Mouse (Mus musculus): ENCODE results near the gene Foxn3. TPM values are rescaled to one million over a fixed set of nuclear protein-coding genes. Genes with fewer than 3 reads are reported as not detected.

The Foxn3 gene
- polyA plus RNA-seq, 1 experiment from 2014 or later = 110 TPM

DNA sequence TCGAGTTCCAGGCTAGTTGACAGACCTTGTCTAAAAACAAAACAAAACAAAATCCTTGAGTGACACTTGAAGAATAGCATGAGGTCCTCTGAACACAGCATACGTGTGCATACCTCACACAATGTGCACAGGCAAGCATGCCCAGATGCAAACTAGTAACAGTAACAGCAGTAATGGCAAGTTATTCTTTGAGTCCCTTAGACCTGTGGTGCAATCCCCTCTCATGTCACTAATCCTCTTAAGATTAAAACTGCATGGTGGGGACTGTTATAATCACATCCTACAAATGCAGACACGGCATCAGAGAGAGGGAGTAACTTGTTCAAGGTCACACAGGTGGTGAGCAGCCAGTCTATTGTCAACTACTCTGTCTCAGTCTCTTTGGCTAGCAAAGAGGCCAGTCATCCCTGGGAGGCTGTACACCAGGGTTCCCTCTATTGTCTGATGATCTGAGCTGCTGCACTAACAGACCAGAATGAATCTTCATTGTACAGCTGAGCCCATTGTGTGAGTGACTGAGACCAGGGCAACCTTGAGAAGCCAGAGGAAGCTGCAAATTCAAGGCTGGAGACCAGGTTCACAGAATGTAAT, 383.1 kb downstream of the Foxn3 start:
- H3K27me3 ChIP-seq = no peaks in the 10 kb centered on the region
- no peak overlapping the region for H3K9ac ChIP-seq
- no peak overlapping the region for H3K4me2 ChIP-seq
- no peak for ATAC-seq (ENCODE audit: insufficient number of reproducible peaks, low FRiP score, low TSS enrichment, low read depth)
- H3K27ac ChIP-seq = no peak overlapping the region
- WGBS = 82% methylated on average over 3 of the region's 3 CpGs
- no peak overlapping the region for H3K4me3 ChIP-seq
- no peaks in the 10 kb centered on the region for H3K9me3 ChIP-seq
- H3K36me3 ChIP-seq = no peaks in the 10 kb centered on the region
- H3K4me1 ChIP-seq = no peaks in the 10 kb centered on the region

DNA sequence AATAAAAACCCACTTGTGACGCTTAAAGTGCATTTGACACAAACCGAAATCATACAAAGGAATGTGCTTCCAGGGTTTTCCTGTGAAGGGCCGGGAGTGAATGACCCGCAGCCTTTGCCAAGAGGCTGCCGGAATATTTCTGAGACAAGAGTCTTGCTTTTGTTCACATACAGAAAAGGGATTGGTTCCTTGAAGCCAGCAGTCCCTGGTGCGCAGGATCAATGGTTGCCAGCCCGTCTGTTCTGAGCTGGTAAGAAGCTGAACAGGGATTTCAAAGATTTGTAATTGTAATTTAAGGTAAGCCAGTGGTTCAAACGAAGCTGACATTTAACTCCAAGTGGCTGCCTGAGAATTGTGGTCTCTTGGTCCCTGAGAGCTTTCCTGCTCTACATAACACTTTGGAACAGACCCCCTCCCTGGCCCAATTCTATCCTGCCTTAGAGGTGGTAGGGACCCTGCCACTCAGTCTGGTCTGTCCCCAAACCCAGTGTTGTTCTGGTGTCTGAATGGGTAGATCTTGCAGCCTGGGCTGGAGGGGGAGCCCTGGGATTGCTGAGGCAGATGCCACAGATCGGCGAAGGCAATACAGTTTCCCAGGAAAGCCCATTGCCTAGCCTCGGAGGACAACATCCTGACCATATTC, 388.3 kb downstream of the Foxn3 start:
- H3K4me1 ChIP-seq = no peaks in the 10 kb centered on the region
- H3K27me3 ChIP-seq = no peaks in the 10 kb centered on the region
- no peak overlapping the region for H3K27ac ChIP-seq
- WGBS = 71% methylated on average over 11 of the region's 11 CpGs
- H3K9me3 ChIP-seq = no peaks in the 10 kb centered on the region
- no peak overlapping the region for H3K9ac ChIP-seq
- H3K4me3 ChIP-seq = no peak overlapping the region
- no peak for ATAC-seq (ENCODE audit: insufficient number of reproducible peaks, low FRiP score, low TSS enrichment, low read depth)
- H3K36me3 ChIP-seq = no peaks in the 10 kb centered on the region
- no peak overlapping the region for H3K4me2 ChIP-seq

DNA sequence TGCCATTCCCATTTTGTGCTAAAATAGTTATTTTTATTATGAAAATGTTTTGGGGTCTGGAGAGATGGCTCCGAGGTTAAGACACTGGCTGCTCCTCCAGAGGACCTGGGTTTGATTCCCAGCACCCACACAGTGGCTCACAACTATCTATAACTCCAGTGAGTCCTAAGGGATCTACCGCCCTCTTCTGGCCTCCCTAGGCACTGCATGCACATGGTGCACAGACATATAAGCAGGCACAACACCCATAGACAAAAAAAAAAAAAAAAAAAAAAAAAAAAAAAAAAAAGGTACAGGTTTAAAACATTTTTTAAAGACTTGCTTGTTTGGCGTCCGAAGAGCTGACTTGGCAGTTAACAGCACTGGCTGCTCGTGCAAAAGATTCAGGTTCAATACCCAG, 391.2 kb downstream of the Foxn3 start:
- no peak for ATAC-seq (ENCODE audit: insufficient number of reproducible peaks, low FRiP score, low TSS enrichment, low read depth)
- no peaks in the 10 kb centered on the region for H3K9me3 ChIP-seq
- H3K36me3 ChIP-seq = no peaks in the 10 kb centered on the region
- WGBS = 81% methylated on average over 5 of the region's 5 CpGs
- no peak overlapping the region for H3K4me2 ChIP-seq
- no peaks in the 10 kb centered on the region for H3K27me3 ChIP-seq
- no peak overlapping the region for H3K4me3 ChIP-seq
- no peak overlapping the region for H3K27ac ChIP-seq
- H3K4me1 ChIP-seq = no peaks in the 10 kb centered on the region
- no peak overlapping the region for H3K9ac ChIP-seq

DNA sequence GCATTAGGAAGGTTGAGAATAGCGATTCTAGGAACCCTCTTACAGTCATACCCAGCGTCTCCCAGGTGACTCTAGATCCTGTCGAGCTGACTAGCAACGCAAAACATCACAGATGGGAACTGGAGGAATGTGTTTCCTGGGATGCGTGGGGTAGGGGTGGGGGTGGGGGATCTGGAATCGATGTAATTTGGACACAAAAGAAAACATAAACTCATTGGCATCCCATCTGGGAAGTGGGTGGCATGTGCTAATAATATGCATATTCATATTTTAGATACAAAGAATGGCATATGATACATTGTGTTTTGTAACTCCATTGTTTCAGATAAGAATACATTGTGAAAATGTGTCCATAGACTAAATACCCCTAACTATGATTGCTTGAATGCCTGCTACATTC, 393.5 kb downstream of the Foxn3 start:
- Histone ChIP-seq H3K4me2 (no peak overlapping the region), H3K4me1 (no peaks in the 10 kb centered on the region), H3K9ac (no peak overlapping the region), H3K27ac (no peak overlapping the region), H3K36me3 (no peaks in the 10 kb centered on the region), H3K9me3 (no peaks in the 10 kb centered on the region), H3K4me3 (no peak overlapping the region), H3K27me3 (no peaks in the 10 kb centered on the region)
- no peak for ATAC-seq (ENCODE audit: insufficient number of reproducible peaks, low FRiP score, low TSS enrichment, low read depth)
- WGBS = 81% methylated on average over 6 of the region's 6 CpGs

DNA sequence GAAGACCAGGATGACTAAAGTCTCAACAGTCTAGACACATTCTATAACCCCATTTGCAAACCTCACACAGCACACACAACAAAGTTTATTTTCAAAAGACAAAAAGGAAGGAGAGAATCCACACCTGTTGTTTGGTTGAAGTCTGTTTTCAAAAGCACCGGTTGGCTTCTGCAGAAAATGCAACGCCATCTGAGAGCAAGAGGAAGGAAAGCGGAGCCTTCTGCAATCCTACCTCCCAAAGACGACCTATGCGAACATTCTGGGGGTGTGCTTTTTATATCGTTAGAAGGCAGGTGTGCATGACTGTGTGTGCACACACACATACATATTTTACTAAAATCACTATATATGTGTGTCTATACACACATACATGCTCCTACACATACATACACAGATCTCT, 397.3 kb downstream of the Foxn3 start:
- 88% methylated on average over 6 of the region's 6 CpGs for WGBS
- no peak for ATAC-seq (ENCODE audit: insufficient number of reproducible peaks, low FRiP score, low TSS enrichment, low read depth)
- no peak overlapping the region for H3K27ac ChIP-seq
- H3K4me3 ChIP-seq = no peak overlapping the region
- H3K9me3 ChIP-seq = no peaks in the 10 kb centered on the region
- H3K4me1 ChIP-seq = no peaks in the 10 kb centered on the region
- no peak overlapping the region for H3K4me2 ChIP-seq
- no peaks in the 10 kb centered on the region for H3K27me3 ChIP-seq
- H3K36me3 ChIP-seq = no peaks in the 10 kb centered on the region
- no peak overlapping the region for H3K9ac ChIP-seq

DNA sequence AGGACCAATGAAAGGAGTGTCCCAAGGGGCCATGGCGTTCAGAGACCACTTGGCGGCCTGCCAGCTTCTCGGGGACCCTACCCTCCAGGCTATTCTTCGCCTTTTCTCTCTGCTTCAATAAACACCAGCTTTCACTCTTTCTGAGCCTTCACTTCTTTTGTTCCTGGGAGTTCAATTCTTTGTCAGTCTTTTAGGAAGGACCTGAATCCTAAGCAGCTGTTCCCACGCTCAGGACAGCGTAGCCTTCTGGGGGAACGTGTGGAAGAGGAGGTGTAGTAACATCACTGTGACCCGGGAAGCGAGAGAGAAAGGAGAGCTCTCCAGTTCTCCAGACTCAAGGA, 400.1 kb downstream of the Foxn3 start:
- Histone ChIP-seq H3K9me3 (no peaks in the 10 kb centered on the region), H3K4me2 (no peak overlapping the region), H3K27me3 (no peaks in the 10 kb centered on the region), H3K27ac (no peak overlapping the region), H3K4me3 (no peak overlapping the region), H3K9ac (no peak overlapping the region), H3K4me1 (peaks cover 7% of the 10 kb centered on the region; the same call in 1 of the 2 replicates), H3K36me3 (no peaks in the 10 kb centered on the region)
- 73% methylated on average over 9 of the region's 9 CpGs for WGBS
- ATAC-seq (ENCODE audit: insufficient number of reproducible peaks, low FRiP score, low TSS enrichment, low read depth) = no peak

DNA sequence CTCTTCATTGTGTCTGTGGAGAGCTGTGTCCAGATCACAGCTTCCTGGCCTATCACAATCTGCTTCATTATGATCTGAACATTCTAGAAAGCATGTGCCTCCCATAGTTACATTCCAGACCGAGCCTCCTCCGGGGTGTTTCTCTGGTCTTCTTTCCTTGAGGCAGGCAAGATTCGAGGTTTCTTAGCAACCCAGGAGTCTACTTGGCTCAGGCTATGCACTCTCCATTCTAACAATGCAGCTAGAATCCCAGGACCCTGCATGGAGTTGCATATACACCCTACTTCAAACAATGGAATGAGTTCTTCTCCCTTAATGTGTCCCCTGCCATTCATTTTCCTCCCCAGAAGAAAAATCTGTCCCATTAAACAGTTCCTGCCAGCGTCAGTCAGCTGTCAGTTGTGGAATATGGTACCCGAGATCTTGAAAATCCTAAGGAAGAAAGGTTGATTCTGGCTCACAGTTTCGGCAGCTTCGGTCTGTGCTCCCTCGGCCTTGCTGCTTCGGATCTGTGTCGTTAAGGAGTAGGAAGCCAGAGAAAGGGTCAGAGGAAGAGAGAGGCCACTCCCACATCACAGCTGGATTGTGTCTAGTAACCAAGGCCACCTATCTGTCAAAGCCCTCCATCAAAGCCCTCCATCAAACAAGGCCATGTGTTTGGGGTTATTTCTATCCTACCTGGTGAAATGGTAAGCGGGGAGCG, 400.6 kb downstream of the Foxn3 start:
- no peak for ATAC-seq (ENCODE audit: insufficient number of reproducible peaks, low FRiP score, low TSS enrichment, low read depth)
- Histone ChIP-seq H3K4me3 (no peak overlapping the region), H3K9ac (no peak overlapping the region), H3K9me3 (no peaks in the 10 kb centered on the region), H3K27me3 (no peaks in the 10 kb centered on the region), H3K36me3 (no peaks in the 10 kb centered on the region), H3K27ac (no peak overlapping the region), H3K4me1 (peaks cover 7% of the 10 kb centered on the region; the same call in 1 of the 2 replicates), H3K4me2 (no peak overlapping the region)
- 66% methylated on average over 12 of the region's 12 CpGs for WGBS

DNA sequence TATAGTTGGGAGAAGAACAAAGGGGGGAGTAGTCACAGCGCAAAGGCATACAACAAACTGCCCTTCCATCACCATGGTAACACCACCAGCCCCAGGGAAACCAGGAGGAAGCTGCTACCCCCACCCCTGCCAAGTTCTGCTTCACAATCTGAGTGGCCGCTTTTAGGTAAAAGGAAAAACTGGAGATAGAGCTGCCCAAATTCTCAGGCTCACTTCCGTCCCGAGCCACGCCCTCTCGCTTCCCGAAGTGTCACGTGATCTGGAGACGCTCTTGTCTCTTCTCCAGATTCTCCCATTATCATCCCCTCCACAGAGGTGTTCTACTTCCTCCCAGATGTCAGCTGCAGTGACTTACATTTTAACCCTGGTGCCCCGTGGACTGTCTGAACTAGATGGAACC, 401.2 kb downstream of the Foxn3 start:
- H3K9me3 ChIP-seq = no peaks in the 10 kb centered on the region
- WGBS = 85% methylated on average over 10 of the region's 10 CpGs

DNA sequence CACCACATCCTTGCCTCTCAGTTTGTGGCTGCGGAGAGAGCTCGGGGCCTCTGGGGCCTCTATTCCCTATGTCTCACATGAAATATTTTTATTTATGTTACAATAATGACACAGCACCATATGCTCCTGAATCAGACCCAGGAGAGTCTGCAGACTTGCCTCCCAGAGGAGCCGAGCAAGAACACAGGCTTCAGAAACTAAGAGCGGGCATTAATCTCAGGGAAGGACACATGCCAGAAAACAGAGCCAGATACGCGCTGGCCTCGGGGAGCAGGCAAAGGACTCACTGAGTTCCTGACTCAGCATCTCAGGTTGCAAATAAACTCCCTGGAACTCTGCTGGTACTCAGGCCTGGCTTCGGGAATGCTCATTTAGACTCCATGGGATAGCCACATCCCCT, 403.3 kb downstream of the Foxn3 start:
- no peak overlapping the region for H3K4me3 ChIP-seq
- WGBS = 52% methylated on average over 8 of the region's 8 CpGs
- H3K4me2 ChIP-seq = no peak overlapping the region
- H3K9ac ChIP-seq = no peak overlapping the region
- no peaks in the 10 kb centered on the region for H3K9me3 ChIP-seq
- H3K27ac ChIP-seq = no peak overlapping the region
- no peaks in the 10 kb centered on the region for H3K27me3 ChIP-seq
- H3K36me3 ChIP-seq = no peaks in the 10 kb centered on the region
- no peak for ATAC-seq (ENCODE audit: insufficient number of reproducible peaks, low FRiP score, low TSS enrichment, low read depth)
- H3K4me1 ChIP-seq = peaks cover 7% of the 10 kb centered on the region; the same call in 1 of the 2 replicates

More for the DNA sequence above, 401.2 kb downstream of the Foxn3 start:
- Histone ChIP-seq H3K27ac (no peak overlapping the region), H3K9ac (no peak overlapping the region), H3K36me3 (no peaks in the 10 kb centered on the region), H3K4me3 (no peak overlapping the region), H3K4me1 (peaks cover 7% of the 10 kb centered on the region; the same call in 1 of the 2 replicates), H3K27me3 (no peaks in the 10 kb centered on the region), H3K4me2 (no peak overlapping the region)
- no peak for ATAC-seq (ENCODE audit: insufficient number of reproducible peaks, low FRiP score, low TSS enrichment, low read depth)

DNA sequence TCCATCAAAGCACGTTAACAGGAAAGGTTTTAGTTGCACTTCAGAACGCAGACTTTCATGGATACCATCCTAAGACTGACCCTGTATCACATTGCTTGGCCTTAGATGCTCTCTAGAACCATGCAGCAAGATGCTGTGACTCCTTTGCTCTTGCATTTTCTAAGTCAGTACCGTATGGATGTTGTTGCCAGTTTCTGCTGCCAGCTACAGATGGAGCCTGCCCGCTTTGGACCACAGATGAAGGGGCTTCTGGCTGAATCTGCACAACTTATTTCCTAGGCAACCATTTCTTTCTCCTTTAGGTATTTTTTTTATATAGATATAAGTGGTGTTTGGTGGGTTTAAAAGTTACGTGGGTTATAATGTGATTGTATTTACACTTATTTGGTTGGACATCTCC, 407.5 kb downstream of the Foxn3 start:
- Histone ChIP-seq H3K9ac (no peak overlapping the region), H3K27ac (no peak overlapping the region), H3K4me2 (no peak overlapping the region), H3K27me3 (no peaks in the 10 kb centered on the region), H3K4me3 (no peak overlapping the region), H3K36me3 (no peaks in the 10 kb centered on the region), H3K4me1 (peaks cover 18% of the 10 kb centered on the region; the same call in 1 of the 2 replicates), H3K9me3 (no peaks in the 10 kb centered on the region)
- ATAC-seq (ENCODE audit: insufficient number of reproducible peaks, low FRiP score, low TSS enrichment, low read depth) = no peak
- 83% methylated on average over 5 of the region's 5 CpGs for WGBS

DNA sequence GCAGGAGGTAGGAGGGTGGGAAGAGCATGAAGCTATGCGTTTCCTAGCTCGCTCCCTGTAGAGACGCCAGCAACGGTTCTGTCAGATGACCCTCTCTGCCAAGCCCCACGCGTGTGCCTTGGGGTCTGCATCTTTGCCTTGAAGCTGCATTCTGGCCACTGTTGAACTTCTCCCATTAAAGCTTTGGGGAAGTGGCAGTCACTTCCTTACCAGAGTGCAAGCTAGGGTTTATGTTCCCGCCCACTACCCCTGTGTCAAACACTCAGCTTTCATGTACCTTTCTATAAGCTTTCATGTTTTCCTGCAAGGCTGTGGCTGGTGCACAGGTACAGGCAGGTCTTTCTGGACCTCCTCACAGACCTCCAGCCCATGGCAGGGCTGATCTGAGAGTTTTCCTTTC, 409.2 kb downstream of the Foxn3 start:
- Histone ChIP-seq H3K9ac (no peak overlapping the region), H3K36me3 (no peaks in the 10 kb centered on the region), H3K4me1 (peaks cover 10% of the 10 kb centered on the region; the same call in 1 of the 2 replicates), H3K4me2 (peak overlapping the region; percentile 15; the same call in 1 of the 2 replicates), H3K27ac (no peak overlapping the region), H3K4me3 (no peak overlapping the region), H3K27me3 (no peaks in the 10 kb centered on the region), H3K9me3 (no peaks in the 10 kb centered on the region)
- WGBS = 59% methylated on average over 7 of the region's 7 CpGs
- no peak for ATAC-seq (ENCODE audit: insufficient number of reproducible peaks, low FRiP score, low TSS enrichment, low read depth)

DNA sequence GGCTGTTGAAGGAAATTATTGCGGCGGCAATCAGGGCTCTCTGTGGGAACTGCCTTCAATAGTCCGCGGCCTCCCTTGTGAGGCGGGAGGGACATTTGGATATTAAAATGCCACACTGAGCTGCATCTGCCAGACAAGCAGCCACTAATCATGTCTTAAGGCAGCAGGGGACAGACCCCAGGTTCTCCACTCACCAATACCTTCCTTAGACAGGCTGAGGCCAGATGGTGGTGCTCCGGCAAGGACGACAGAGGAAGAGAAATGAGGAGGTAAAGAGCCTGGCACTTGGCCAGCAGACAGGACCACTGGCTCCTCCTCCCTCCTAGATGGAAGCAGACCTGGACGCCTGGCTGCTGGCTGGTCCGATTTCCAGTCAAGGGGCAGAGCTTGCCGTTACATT, 409.7 kb downstream of the Foxn3 start:
- H3K4me2 ChIP-seq = peak overlapping the region; percentile 15; the same call in 1 of the 2 replicates
- H3K4me3 ChIP-seq = no peak overlapping the region
- no peak for ATAC-seq (ENCODE audit: insufficient number of reproducible peaks, low FRiP score, low TSS enrichment, low read depth)

More for the DNA sequence above, 409.7 kb downstream of the Foxn3 start:
- Histone ChIP-seq H3K4me1 (peaks cover 10% of the 10 kb centered on the region; the same call in 1 of the 2 replicates), H3K9me3 (no peaks in the 10 kb centered on the region), H3K27me3 (no peaks in the 10 kb centered on the region), H3K36me3 (no peaks in the 10 kb centered on the region), H3K9ac (no peak overlapping the region), H3K27ac (no peak overlapping the region)
- WGBS = 24% methylated on average over 10 of the region's 10 CpGs

Data from limb, embryonic 15.5 days (tissue).